Comparison of ENCODE assay signal across 8 mouse cellular contexts in the genomic region with DNA sequence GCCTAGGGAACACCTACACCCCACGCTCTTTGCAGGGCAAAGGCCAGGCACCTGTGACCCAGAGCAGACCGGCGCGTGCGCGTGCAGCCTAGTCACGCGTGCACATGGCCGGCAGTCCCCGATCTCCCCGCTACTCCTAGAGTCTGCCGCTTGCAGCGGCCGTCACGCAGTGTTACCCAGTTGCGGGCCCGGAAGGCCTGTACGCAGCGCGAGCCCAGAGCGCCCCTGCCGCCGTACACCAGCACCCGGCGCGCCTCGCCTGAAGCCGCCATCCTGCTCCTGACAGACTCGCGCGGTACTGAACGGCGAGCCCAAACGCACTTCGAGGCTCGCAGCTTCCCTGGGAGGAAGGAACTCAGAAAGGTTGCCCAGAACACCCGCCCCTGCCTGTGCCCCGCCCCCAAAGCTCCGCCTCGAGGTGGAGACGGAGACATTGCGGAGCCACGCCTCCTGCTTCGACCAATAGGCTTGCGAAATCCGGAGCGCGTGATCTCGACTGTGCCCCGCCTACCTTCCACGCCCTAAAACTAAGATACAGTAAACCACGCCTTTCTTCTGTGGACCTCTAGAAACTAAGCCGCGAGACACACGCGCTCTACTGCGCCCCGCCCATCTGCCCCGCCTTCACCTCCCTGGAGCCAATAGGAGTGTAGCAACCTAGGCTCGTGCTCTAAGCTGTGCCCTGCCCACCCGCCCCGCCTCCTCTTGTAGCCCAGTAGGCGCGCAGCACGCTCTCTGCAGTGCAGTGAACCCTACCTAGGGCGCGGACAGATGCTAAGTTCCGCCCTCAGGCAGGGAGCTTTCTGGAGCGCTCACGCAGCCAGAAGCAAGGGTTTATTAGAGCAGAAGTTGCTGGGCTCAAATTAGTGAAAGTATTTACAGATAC. TPM values are rescaled to one million over a fixed set of nuclear protein-coding genes. Genes with fewer than 3 reads are reported as not detected.
A peak's percentile ranks its signal among the peaks of the same experiment; 100 is the strongest.
DNase-seq lines count a peak whose midpoint lies in the region; ATAC-seq lines count a peak whose summit lies in the region.

Gene Qdpr (minus strand): TSS at position 406 of the 886 bp plus-strand sequence.

- ATAC-seq in CD4-positive, CD25-positive, alpha-beta regulatory T cell, adult 4 months, result peak; percentile 94
- ATAC-seq in heart, embryonic 14.5 days (ENCODE audit: insufficient number of reproducible peaks, insufficient read depth, low FRiP score, low read depth), result peak; percentile 100
- ATAC-seq in liver, embryonic 13.5 days (ENCODE audit: low read depth), result peak; percentile 97
- peak; percentile 99 for ATAC-seq in stomach, embryonic 16.5 days (ENCODE audit: insufficient read depth, low FRiP score)

- H3K9ac ChIP-seq in heart, embryonic 14.5 days (ENCODE audit: low read length), result peak within 1 kb of the TSS; percentile 82
- H3K9ac ChIP-seq in liver, embryonic 13.5 days, result peak within 1 kb of the TSS; percentile 77
- peak within 1 kb of the TSS; percentile 81 for H3K9ac ChIP-seq in stomach, embryonic 16.5 days (ENCODE audit: low read length)

- DNase-seq in c-Kit-negative CD71-positive TER-119-positive erythroid progenitor cells, embryonic 14.5 days (ENCODE audit: low read depth, low spot score), result peak; percentile 90
- peak; percentile 100 for DNase-seq in fibroblast of lung, adult 2 months (ENCODE audit: low read depth)
- DNase-seq in kidney, postnatal 14 days, result peak; percentile 98
- peak; percentile 97 for DNase-seq in liver, embryonic 13.5 days
- peak; percentile 98 for DNase-seq in neural tube, embryonic 10.5 days (ENCODE audit: extremely low spot score, low spot score)

- H3K4me3 ChIP-seq in heart, embryonic 14.5 days (ENCODE audit: control insufficient read depth in 1 of 2, insufficient read depth in 1 of 2, low read depth in 1 of 2, low read length in 2 of 2), result peak within 1 kb of the TSS; percentile 78 to 95
- peak within 1 kb of the TSS; percentile 71 for H3K4me3 ChIP-seq in liver, embryonic 13.5 days (replicated peaks)
- H3K4me3 ChIP-seq in stomach, embryonic 16.5 days (replicated peaks; ENCODE audit: low read length), result peak within 1 kb of the TSS; percentile 80

- peaks cover 8 to 10% of the 10 kb centered on the region in 2 experiments for H3K4me1 ChIP-seq in heart, embryonic 14.5 days (ENCODE audit: control insufficient read depth in 2 of 2, insufficient read depth in 2 of 2, low read length in 2 of 2)
- H3K4me1 ChIP-seq in liver, embryonic 13.5 days (replicated peaks), result peaks cover 30% of the 10 kb centered on the region
- peaks cover 11% of the 10 kb centered on the region for H3K4me1 ChIP-seq in stomach, embryonic 16.5 days (ENCODE audit: control insufficient read depth, insufficient read depth, low read length)

- H3K27me3 ChIP-seq in heart, embryonic 14.5 days (ENCODE audit: control insufficient read depth, insufficient read depth, low read length), result no peaks in the 10 kb centered on the region
- H3K27me3 ChIP-seq in liver, embryonic 13.5 days, result no peaks in the 10 kb centered on the region
- H3K27me3 ChIP-seq in stomach, embryonic 16.5 days (ENCODE audit: control insufficient read depth, insufficient read depth, low read length), result no peaks in the 10 kb centered on the region

- H3K27ac ChIP-seq in heart, embryonic 14.5 days (replicated peaks in 1 of 2; ENCODE audit: control insufficient read depth in 1 of 2, insufficient read depth in 1 of 2, low read depth in 2 of 2, low read length in 2 of 2), result peak within 1 kb of the TSS; percentile 72 to 82
- H3K27ac ChIP-seq in liver, embryonic 13.5 days, result peak within 1 kb of the TSS; percentile 78
- peak within 1 kb of the TSS; percentile 87 for H3K27ac ChIP-seq in stomach, embryonic 16.5 days (ENCODE audit: low read length)

- no peaks in the 10 kb centered on the region for H3K9me3 ChIP-seq in heart, embryonic 14.5 days (ENCODE audit: control insufficient read depth, low read length)
- H3K9me3 ChIP-seq in liver, embryonic 13.5 days (replicated peaks), result no peaks in the 10 kb centered on the region
- H3K9me3 ChIP-seq in stomach, embryonic 16.5 days (replicated peaks; ENCODE audit: control insufficient read depth, low read length), result no peaks in the 10 kb centered on the region

- H3K4me2 ChIP-seq in heart, embryonic 14.5 days (ENCODE audit: low read length), result peak within 1 kb of the TSS; percentile 96
- H3K4me2 ChIP-seq in liver, embryonic 13.5 days, result peak within 1 kb of the TSS; percentile 98
- H3K4me2 ChIP-seq in stomach, embryonic 16.5 days (ENCODE audit: low read depth, low read length), result peak within 1 kb of the TSS; percentile 89

- peaks cover 5% of the 10 kb centered on the region; the same call in 1 of the 2 replicates for H3K36me3 ChIP-seq in heart, embryonic 14.5 days (ENCODE audit: control insufficient read depth, insufficient read depth, low read length)
- H3K36me3 ChIP-seq in liver, embryonic 13.5 days, result peaks cover 4% of the 10 kb centered on the region; the same call in 1 of the 2 replicates
- no peaks in the 10 kb centered on the region for H3K36me3 ChIP-seq in stomach, embryonic 16.5 days (ENCODE audit: control insufficient read depth, insufficient read depth, low read length)

- under 1% methylated on average over 70 of the region's 70 CpGs for WGBS in heart, embryonic 14.5 days
- under 1% methylated on average over 70 of the region's 70 CpGs for WGBS in liver, embryonic 13.5 days (ENCODE audit: insufficient replicate concordance)
- WGBS in stomach, embryonic 16.5 days, result under 1% methylated on average over 70 of the region's 70 CpGs

RNA-seq across cellular contexts. Expression of gene Qdpr, which starts in this region (rescaled TPM):
- polyA plus RNA-seq in CD4-positive, CD25-positive, alpha-beta regulatory T cell, adult 4 months (2017; shearing (Covaris generic)), result 10 to 100 TPM; 51.4 to 58.5 TPM
- 86.7 and 88.0 TPM in 2 replicates for polyA plus RNA-seq in heart, embryonic 14.5 days (2014; fragmentation: Nextera tagmentation; extraction: Ambion mirVana)
- 73.6 and 78.6 TPM in 2 replicates for polyA plus RNA-seq in liver, embryonic 13.5 days (2015; fragmentation: Nextera tagmentation; extraction: Ambion mirVana)
- polyA plus RNA-seq in stomach, embryonic 16.5 days (2015; fragmentation: Nextera tagmentation; extraction: Ambion mirVana), result 124 and 145 TPM in 2 replicates

Comparison
In these comparisons a context has a peak if more than half of its experiments do, and no peak if none do; other contexts are left out.
1. Peak in every context shown above with its lines: DNase-seq, ATAC-seq, H3K4me3 ChIP-seq and H3K27ac ChIP-seq.